Mouse (Mus musculus) heart, adult 2 months (tissue): ENCODE data around the gene Smim12. TPM values are rescaled to one million over a fixed set of nuclear protein-coding genes. Genes with fewer than 3 reads are reported as not detected.

Experiments
- DNase-seq, 2 experiments: peaks; one replicate each; pipeline ENCODE4 v3.0.0; 2021
- H3K27ac ChIP-seq: fragments of 200-600 bp; 2 replicates; pipeline ENCODE4 v1.8.1; 2022
- H3K27me3 ChIP-seq: fragments of 200-500 bp; 2 replicates; pipeline ENCODE4 v1.6.1; 2012; ENCODE audit warnings: mild to moderate bottlenecking, low read length, inconsistent platforms, mixed read lengths; ENCODE audit not compliant: control insufficient read depth, insufficient read depth
- H3K36me3 ChIP-seq: fragments of 200-500 bp; 2 replicates; pipeline ENCODE4 v1.6.1; 2012; ENCODE audit warnings: low read length, inconsistent platforms; ENCODE audit not compliant: control insufficient read depth, insufficient read depth
- H3K4me1 ChIP-seq: fragments of 200-500 bp; 2 replicates; pipeline ENCODE4 v1.6.1; 2011; ENCODE audit warnings: low read length; ENCODE audit not compliant: control insufficient read depth, insufficient read depth
- H3K4me3 ChIP-seq: fragments of 200-600 bp; 2 replicates; pipeline ENCODE4 v1.8.1; 2022
- H3K79me2 ChIP-seq: fragments of 200-500 bp; replicated peaks from 2 replicates; pipeline ENCODE4 v1.6.1; 2012; ENCODE audit warnings: mild to moderate bottlenecking, inconsistent platforms, low read length, moderate library complexity, mixed read lengths; ENCODE audit not compliant: control insufficient read depth, insufficient read depth
- H3K9ac ChIP-seq: fragments of 200-500 bp; 2 replicates; pipeline ENCODE4 v1.6.1; 2012; ENCODE audit warnings: low read depth, mild to moderate bottlenecking, control low read depth, inconsistent platforms, low read length, mixed read lengths
- CTCF ChIP-seq: fragments of 200-600 bp; IDR thresholded peaks from 2 replicates; pipeline ENCODE4 v1.8.1; 2022; ENCODE audit warnings: antibody characterized with exemption, mild to moderate bottlenecking, moderate library complexity
- EP300 ChIP-seq: fragments of 200-500 bp; IDR thresholded peaks from 2 replicates; pipeline ENCODE4 v1.6.1; 2011; ENCODE audit warnings: low read depth, low read length, control low read depth; ENCODE audit not compliant: insufficient read depth
- POLR2A ChIP-seq: fragments of 200-500 bp; IDR thresholded peaks from 2 replicates; pipeline ENCODE4 v1.6.1; 2011; ENCODE audit warnings: mild to moderate bottlenecking, low read depth, low read length, control low read depth; ENCODE audit not compliant: insufficient read depth
- WGBS: fragments of 180-500 bp; shearing (Covaris S2); methylation state at CpG from one replicate; pipeline ENCODE4 v1.1.7; 2018; 5-methylcytosine and 5-hydroxymethylcytosine counted together
- intact Hi-C: fragments of 180-260 bp; cut with DNase I; formaldehyde crosslinking; loops from one replicate; pipeline ENCODE4 v1.15.1; 2025
- polyA plus RNA-seq: library from polyadenylated mRNA; depleted of rRNA; stranded (reverse); fragments of >200 nt; gene quantifications from 2 replicates; pipeline ENCODE4 v1.2.3, GENCODE M21; 2012
- total RNA-seq, 2 experiments: library from RNA; stranded (reverse); gene quantifications; 2 replicates each; pipeline ENCODE4 v1.2.3; 2021

Smim12 gene
- total and polyA plus RNA-seq, 3 experiments: 43.3 to 51.6 (median 50.3) TPM

DNA sequence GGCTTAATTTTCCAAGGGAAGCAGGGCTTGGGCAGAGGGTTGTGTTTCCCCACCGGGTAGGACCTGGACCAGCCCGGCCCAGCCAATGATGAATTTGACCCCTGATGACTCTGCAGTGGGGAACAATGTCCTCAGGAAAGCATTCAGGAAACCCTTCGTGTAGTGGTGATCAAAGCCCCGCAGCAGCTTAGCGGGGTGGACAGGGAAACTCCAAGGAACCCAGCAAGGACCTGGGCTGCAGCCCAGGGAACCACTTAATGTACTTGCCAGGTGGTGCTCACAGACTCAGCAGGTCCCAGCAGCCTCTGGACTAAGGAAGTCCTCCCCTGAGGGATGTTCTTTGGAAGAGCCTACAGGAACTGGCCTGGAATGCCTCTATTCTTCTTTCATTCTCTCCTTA lies 13.2 kb downstream of the Smim12 start:
- peak overlapping the region; percentile 31 for H3K27ac ChIP-seq
- H3K36me3 ChIP-seq: no peaks in the 10 kb centered on the region; the same call in 1 of the 2 replicates
- H3K79me2 ChIP-seq: no peaks in the 10 kb centered on the region
- WGBS: 26% methylated on average over 5 of the region's 5 CpGs
- H3K9ac ChIP-seq: no peak overlapping the region
- TF ChIP-seq CTCF (no peak), EP300 (peak; percentile 62; the same call in 1 of the 2 replicates)
- no peak overlapping the region for H3K4me3 ChIP-seq
- intact Hi-C loops: no loop called here
- H3K27me3 ChIP-seq: no peaks in the 10 kb centered on the region
- H3K4me1 ChIP-seq: peaks cover 20% of the 10 kb centered on the region
- peak; percentile 43 to 67 for DNase-seq

DNA sequence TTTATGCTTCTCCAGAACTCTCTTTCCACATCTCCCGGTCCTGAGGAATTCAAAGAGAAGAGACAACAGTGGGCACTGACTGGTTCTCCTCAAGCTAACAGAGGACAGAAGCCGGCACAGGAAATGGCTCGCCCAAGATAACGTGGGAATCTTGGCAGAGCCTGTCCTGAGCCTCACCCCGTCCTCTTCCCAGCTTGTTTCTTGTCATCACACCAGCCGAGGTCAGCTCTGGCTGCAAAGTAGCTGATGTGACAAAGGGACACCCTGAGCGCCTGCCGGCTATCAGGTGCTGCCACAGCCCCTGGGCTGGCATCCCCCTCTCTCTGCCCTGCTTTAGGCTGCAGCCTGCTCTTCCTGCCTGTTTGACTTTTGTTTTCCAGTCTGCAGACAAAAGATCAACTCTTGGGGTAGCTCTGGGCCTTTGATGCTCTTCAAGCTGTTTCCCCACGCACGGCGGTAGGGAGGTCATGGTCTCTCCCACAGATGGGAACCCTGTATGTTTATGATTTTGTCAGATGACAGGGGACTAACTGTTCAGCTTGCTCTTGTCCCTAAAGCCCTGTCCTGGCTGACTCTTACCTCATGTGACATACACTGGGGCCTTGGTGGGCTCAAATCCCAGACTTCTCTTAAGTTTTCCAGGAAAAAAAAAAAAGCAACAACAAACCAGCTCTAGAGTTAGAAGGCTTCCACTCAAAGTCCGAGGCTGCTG lies 14.8 kb downstream of the Smim12 start:
- intact Hi-C loops: no loop called here
- Histone ChIP-seq H3K9ac (peak overlapping the region; percentile 12; the same call in 1 of the 2 replicates), H3K36me3 (no peaks in the 10 kb centered on the region; the same call in 1 of the 2 replicates), H3K4me1 (peaks cover 18% of the 10 kb centered on the region), H3K27ac (peak overlapping the region; percentile 72), H3K4me3 (no peak overlapping the region), H3K79me2 (no peaks in the 10 kb centered on the region), H3K27me3 (no peaks in the 10 kb centered on the region)
- 18% methylated on average over 12 of the region's 12 CpGs for WGBS
- peak; percentile 64 to 65 for DNase-seq
- 0 out of 2 replicates have a peak, but pooled peaks have one; percentile 56 for TF ChIP-seq EP300
- no peak for TF ChIP-seq CTCF

DNA sequence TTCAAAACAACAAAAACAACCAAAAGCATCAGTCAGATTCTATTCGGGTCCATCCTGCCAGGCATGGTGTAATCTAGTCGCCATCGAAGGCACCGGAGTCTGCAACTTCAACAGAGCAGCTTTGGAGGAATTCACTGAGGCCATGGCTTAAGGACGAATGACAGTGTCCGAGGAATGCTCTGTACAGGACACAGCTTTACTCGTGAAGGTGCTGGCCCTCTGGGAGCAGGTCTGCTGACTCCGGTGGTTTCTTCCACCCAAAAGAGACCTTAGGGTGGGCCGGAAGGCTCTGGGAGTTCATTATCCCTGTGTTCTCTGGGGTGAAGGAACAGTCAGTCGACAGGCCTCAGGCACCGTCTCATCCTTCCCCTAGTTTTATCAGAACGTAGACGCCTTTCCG lies 18.0 kb downstream of the Smim12 start:
- Histone ChIP-seq H3K9ac (no peak overlapping the region), H3K36me3 (no peaks in the 10 kb centered on the region; the same call in 1 of the 2 replicates), H3K27ac (peak overlapping the region; percentile 73), H3K27me3 (no peaks in the 10 kb centered on the region), H3K4me3 (no peak overlapping the region), H3K4me1 (peaks cover 19% of the 10 kb centered on the region), H3K79me2 (no peaks in the 10 kb centered on the region)
- intact Hi-C loops: loop anchor here (2.0 kb wide), 1 partner anchor 15 kb away; no protein-coding TSS in a partner anchor
- TF ChIP-seq POLR2A: no peak
- DNase-seq: no peak
- 80% methylated on average over 14 of the region's 14 CpGs for WGBS

DNA sequence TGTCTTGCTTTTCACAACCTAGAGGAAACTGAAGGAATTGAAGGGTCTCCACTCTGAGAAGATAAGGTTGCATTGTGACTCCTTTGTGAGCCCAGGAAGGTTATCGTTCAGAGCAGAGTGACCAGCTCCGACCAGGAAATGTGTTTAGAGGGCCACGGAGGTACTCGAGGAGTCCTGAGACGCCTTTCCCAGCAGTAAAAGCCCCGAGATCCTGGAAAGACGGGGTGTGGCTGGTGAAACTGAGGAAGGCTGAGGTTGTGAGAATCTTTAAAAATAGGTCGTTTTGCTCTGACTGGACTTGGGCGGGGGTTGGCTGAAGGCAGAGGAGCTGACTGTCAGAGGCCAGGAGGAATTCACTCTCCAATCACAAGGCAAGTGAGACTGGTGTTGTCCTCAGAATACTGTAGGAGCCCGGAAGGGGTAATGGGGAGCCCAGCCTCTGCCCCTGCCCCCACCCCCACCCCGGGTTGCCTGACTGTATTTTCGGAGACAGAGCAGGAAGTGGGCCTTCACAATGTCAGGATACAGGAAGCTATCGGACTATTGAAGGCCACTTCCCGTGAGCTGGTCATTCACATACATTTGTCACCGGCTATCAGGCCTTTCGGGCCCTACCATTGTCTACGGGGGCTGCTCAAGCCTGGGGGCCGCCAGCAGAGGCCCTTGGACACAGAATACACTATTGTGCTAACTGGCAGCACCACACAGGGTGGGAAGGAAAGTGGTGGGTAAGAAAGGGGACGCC lies 20.0 kb downstream of the Smim12 start:
- peak; percentile 44 to 45 for DNase-seq
- intact Hi-C loops: no loop called here
- TF ChIP-seq EP300 (no peak), CTCF (no peak), POLR2A (no peak)
- H3K27me3 ChIP-seq: no peaks in the 10 kb centered on the region
- WGBS: 37% methylated on average over 19 of the region's 19 CpGs
- no peaks in the 10 kb centered on the region for H3K79me2 ChIP-seq
- H3K4me3 ChIP-seq: no peak overlapping the region
- H3K36me3 ChIP-seq: no peaks in the 10 kb centered on the region; the same call in 1 of the 2 replicates
- H3K27ac ChIP-seq: peak overlapping the region; percentile 73
- H3K4me1 ChIP-seq: peaks cover 8% of the 10 kb centered on the region
- H3K9ac ChIP-seq: no peak overlapping the region

DNA sequence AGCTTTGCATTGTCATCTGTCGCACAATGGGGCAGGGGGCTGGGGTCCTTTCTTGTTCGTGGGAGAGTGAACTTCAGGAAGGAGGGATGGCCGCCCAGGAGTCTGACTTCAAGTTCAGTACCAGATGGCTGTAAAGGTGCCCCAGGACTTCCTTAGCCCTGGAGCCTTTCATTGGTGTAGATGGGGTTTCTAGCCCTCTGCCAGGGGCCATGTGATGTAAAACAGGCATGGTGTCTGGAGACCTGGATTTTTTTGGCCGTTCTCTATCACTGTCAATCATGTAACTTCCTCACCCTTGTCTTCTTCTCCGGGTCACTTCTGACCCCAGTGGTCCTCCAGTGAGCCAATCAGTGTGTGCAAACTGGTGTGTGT lies 20.6 kb downstream of the Smim12 start:
- no peak overlapping the region for H3K9ac ChIP-seq
- peak overlapping the region; percentile 73 for H3K27ac ChIP-seq
- WGBS: 36% methylated on average over 5 of the region's 5 CpGs
- DNase-seq: no peak
- peaks cover 8% of the 10 kb centered on the region for H3K4me1 ChIP-seq
- intact Hi-C loops: no loop called here
- H3K27me3 ChIP-seq: no peaks in the 10 kb centered on the region
- TF ChIP-seq CTCF: no peak
- no peak for TF ChIP-seq EP300
- no peak for TF ChIP-seq POLR2A
- no peaks in the 10 kb centered on the region for H3K36me3 ChIP-seq
- no peak overlapping the region for H3K4me3 ChIP-seq
- H3K79me2 ChIP-seq: no peaks in the 10 kb centered on the region

DNA sequence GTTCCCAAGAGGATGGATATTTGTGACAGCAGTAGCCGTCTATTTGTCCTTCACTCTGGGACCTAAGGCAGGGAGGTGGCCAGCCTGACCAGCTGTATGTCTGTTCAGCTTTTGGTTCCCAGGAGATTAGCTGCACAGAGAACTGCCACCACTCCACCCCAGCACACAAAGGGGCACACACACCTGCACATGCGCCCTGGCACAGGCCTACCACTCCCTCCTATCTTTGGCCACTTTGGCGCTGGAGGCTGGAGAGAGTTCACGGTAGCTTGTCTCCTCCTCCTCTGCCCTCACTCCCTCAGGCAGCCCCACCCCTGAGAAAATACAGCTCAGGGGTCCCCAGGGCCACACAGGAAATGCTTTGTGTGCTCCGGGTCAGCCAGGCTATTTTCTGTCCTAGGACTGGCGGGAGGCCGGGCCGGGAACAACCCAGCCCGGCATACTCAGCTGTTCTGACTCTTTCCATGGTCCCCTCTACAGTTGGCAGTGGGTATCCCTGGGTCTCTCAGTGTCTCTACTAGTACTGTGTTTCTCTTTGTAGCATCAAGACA lies 34.9 kb downstream of the Smim12 start:
- no peaks in the 10 kb centered on the region for H3K79me2 ChIP-seq
- intact Hi-C loops: loop anchor here (2.0 kb wide), 1 partner anchor 36 kb away; the partner anchor contains the start of gene Gja4
- no peaks in the 10 kb centered on the region for H3K36me3 ChIP-seq
- no peak overlapping the region for H3K4me3 ChIP-seq
- no peak overlapping the region for H3K9ac ChIP-seq
- peaks cover 11% of the 10 kb centered on the region for H3K4me1 ChIP-seq
- WGBS: 21% methylated on average over 9 of the region's 9 CpGs
- peak overlapping the region; percentile 64 for H3K27ac ChIP-seq
- TF ChIP-seq EP300: peak; percentile 41; the same call in 1 of the 2 replicates
- no peak for TF ChIP-seq POLR2A
- no peak for TF ChIP-seq CTCF
- DNase-seq: peak; percentile 71 to 78
- H3K27me3 ChIP-seq: no peaks in the 10 kb centered on the region
